Mouse (Mus musculus) MEL (cell line): Measurements from ENCODE around the gene Dph3. TPM values are rescaled to one million over a fixed set of nuclear protein-coding genes. Genes with fewer than 3 reads are reported as not detected.

Experiments
- DNase-seq: peaks from one replicate; pipeline ENCODE4 v3.0.0; 2011; ENCODE audit warnings: low read depth, low spot score
- H3K27ac ChIP-seq: 2 replicates; pipeline ENCODE4 v1.5.1; 2012; ENCODE audit warnings: low read depth, mild to moderate bottlenecking, control low read depth, low read length, moderate library complexity; ENCODE audit not compliant: control insufficient read depth
- H3K27me3 ChIP-seq, 2 experiments: fragments of 150-350 bp in 1 of 2; sonication (generic) in 1 of 2; 2 replicates each; pipeline ENCODE4 v1.6.1; 2012; ENCODE audit warnings: low read length in 2 of 2, mild to moderate bottlenecking in 2 of 2, improper control_type of control experiment in 1 of 2, moderate library complexity in 1 of 2; ENCODE audit not compliant: insufficient read depth in 2 of 2, control insufficient read depth in 1 of 2
- H3K36me3 ChIP-seq, 2 experiments: 2 replicates each; pipeline ENCODE4 v1.6.1; 2012 to 2014; ENCODE audit warnings: low read length in 2 of 2, improper control_type of control experiment in 1 of 2, inconsistent platforms in 1 of 2, mild to moderate bottlenecking in 1 of 2; ENCODE audit not compliant: insufficient read depth in 2 of 2, control insufficient read depth in 1 of 2
- H3K4me1 ChIP-seq, 2 experiments: fragments of 150-350 bp in 1 of 2; sonication (generic) in 1 of 2; 2 replicates each; pipeline ENCODE4 v1.6.1; 2012; ENCODE audit warnings: low read length in 2 of 2, improper control_type of control experiment in 1 of 2, mild to moderate bottlenecking in 1 of 2; ENCODE audit not compliant: insufficient read depth in 2 of 2, control insufficient read depth in 1 of 2
- H3K4me3 ChIP-seq, 2 experiments: fragments of 150-350 bp in 1 of 2; sonication (generic) in 1 of 2; 2 replicates each; pipeline ENCODE4 v1.5.1; 2012; ENCODE audit warnings: low read depth in 2 of 2, low read length in 2 of 2, mild to moderate bottlenecking in 2 of 2, moderate library complexity in 2 of 2, control low read depth in 1 of 2, improper control_type of control experiment in 1 of 2; ENCODE audit not compliant: control insufficient read depth in 1 of 2, insufficient read depth in 1 of 2
- H3K79me2 ChIP-seq: 2 replicates; pipeline ENCODE4 v1.6.1; 2012; ENCODE audit warnings: mild to moderate bottlenecking, low read length, moderate library complexity; ENCODE audit not compliant: control insufficient read depth, poor library complexity, insufficient read depth
- H3K9ac ChIP-seq: 2 replicates; pipeline ENCODE4 v1.6.1; 2012; ENCODE audit warnings: low read depth, mild to moderate bottlenecking, control low read depth, low read length, moderate library complexity; ENCODE audit not compliant: control insufficient read depth, poor library complexity, severe bottlenecking
- H3K9me3 ChIP-seq: fragments of 150-350 bp; sonication (generic); replicated peaks from 2 replicates; pipeline ENCODE4 v1.6.1; 2012; ENCODE audit warnings: mild to moderate bottlenecking, low read length, improper control_type of control experiment, moderate library complexity; ENCODE audit not compliant: insufficient read depth
- CHD1 ChIP-seq: IDR thresholded peaks from 2 replicates; pipeline ENCODE4 v1.6.1; 2012; ENCODE audit warnings: low read depth, mild to moderate bottlenecking, inconsistent platforms, low read length, improper control_type of control experiment
- CTCF ChIP-seq, 3 experiments: IDR thresholded peaks in 2 of 3; conservative IDR thresholded peaks in 1 of 3; 2 replicates each; pipeline ENCODE4 v1.5.1; 2011 to 2012; ENCODE audit warnings: low read length in 3 of 3, low read depth in 2 of 3, mild to moderate bottlenecking in 2 of 3, improper control_type of control experiment in 1 of 3, inconsistent platforms in 1 of 3, mixed read lengths in 1 of 3, moderate library complexity in 1 of 3; ENCODE audit not compliant: control insufficient read depth in 1 of 3, insufficient read depth in 1 of 3, poor library complexity in 1 of 3, severe bottlenecking in 1 of 3
- ELF1 ChIP-seq: IDR thresholded peaks from 2 replicates; pipeline ENCODE4 v1.6.1; 2014; ENCODE audit warnings: low read depth, mild to moderate bottlenecking, inconsistent platforms, low read length, improper control_type of control experiment, moderate library complexity
- EP300 ChIP-seq, 2 experiments: IDR thresholded peaks; 2 replicates each; pipeline ENCODE4 v1.6.1; 2011; ENCODE audit warnings: improper control_type of control experiment in 2 of 2, low read length in 2 of 2, low read depth in 1 of 2, mild to moderate bottlenecking in 1 of 2
- ETS1 ChIP-seq: IDR thresholded peaks from 2 replicates; pipeline ENCODE4 v1.6.1; 2012; ENCODE audit warnings: low read depth, mild to moderate bottlenecking, inconsistent platforms, low read length, improper control_type of control experiment, moderate library complexity
- GABPA ChIP-seq: IDR thresholded peaks from 2 replicates; pipeline ENCODE4 v1.6.1; 2012; ENCODE audit warnings: low read depth, mild to moderate bottlenecking, inconsistent platforms, low read length, improper control_type of control experiment, moderate library complexity
- HCFC1 ChIP-seq: IDR thresholded peaks from 2 replicates; pipeline ENCODE4 v1.6.1; 2012; ENCODE audit warnings: low read depth, mild to moderate bottlenecking, inconsistent platforms, low read length, improper control_type of control experiment, moderate library complexity
- JUND ChIP-seq: IDR thresholded peaks from 2 replicates; pipeline ENCODE4 v1.6.1; 2011; ENCODE audit warnings: low read depth, mild to moderate bottlenecking, improper control_type of control experiment, low read length
- MAFK ChIP-seq: IDR thresholded peaks from 2 replicates; pipeline ENCODE4 v1.6.1; 2011; ENCODE audit warnings: low read depth, mild to moderate bottlenecking, low read length, improper control_type of control experiment, borderline replicate concordance
- MAZ ChIP-seq: IDR thresholded peaks from 2 replicates; pipeline ENCODE4 v1.6.1; 2012; ENCODE audit warnings: low read depth, mild to moderate bottlenecking, inconsistent platforms, low read length, improper control_type of control experiment
- NELFE ChIP-seq: IDR thresholded peaks from 2 replicates; pipeline ENCODE4 v1.6.1; 2011; ENCODE audit warnings: low read depth, low read length, improper control_type of control experiment
- POLR2A ChIP-seq, 2 experiments: IDR thresholded peaks; 2 replicates each; pipeline ENCODE4 v1.6.1; 2011 to 2012; ENCODE audit warnings: low read length in 2 of 2, mild to moderate bottlenecking in 2 of 2, control low read depth in 1 of 2, improper control_type of control experiment in 1 of 2, low read depth in 1 of 2, moderate library complexity in 1 of 2; ENCODE audit not compliant: control insufficient read depth in 1 of 2, insufficient read depth in 1 of 2, poor library complexity in 1 of 2
- RCOR1 ChIP-seq: IDR thresholded peaks from 2 replicates; pipeline ENCODE4 v1.6.1; 2012; ENCODE audit warnings: low read depth, mild to moderate bottlenecking, inconsistent platforms, low read length, improper control_type of control experiment
- SIN3A ChIP-seq: IDR thresholded peaks from 2 replicates; pipeline ENCODE4 v1.6.1; 2012; ENCODE audit warnings: low read length, improper control_type of control experiment, inconsistent platforms
- TBP ChIP-seq: IDR thresholded peaks from 2 replicates; pipeline ENCODE4 v1.8.0; 2011; ENCODE audit warnings: low read depth, low read length, improper control_type of control experiment
- TCF12 ChIP-seq: IDR thresholded peaks from 2 replicates; pipeline ENCODE4 v1.6.1; 2014; ENCODE audit warnings: low read depth, mild to moderate bottlenecking, inconsistent platforms, low read length, improper control_type of control experiment, moderate library complexity
- ZC3H11A ChIP-seq: IDR thresholded peaks from 2 replicates; pipeline ENCODE4 v1.6.1; 2012; ENCODE audit warnings: low read depth, mild to moderate bottlenecking, inconsistent platforms, low read length, improper control_type of control experiment
- ZMIZ1 ChIP-seq: IDR thresholded peaks from 2 replicates; pipeline ENCODE4 v1.6.1; 2012; ENCODE audit warnings: low read depth, mild to moderate bottlenecking, inconsistent platforms, low read length, improper control_type of control experiment, moderate library complexity
- ZNF384 ChIP-seq: IDR thresholded peaks from 2 replicates; pipeline ENCODE4 v1.6.1; 2012; ENCODE audit warnings: low read depth, mild to moderate bottlenecking, inconsistent platforms, low read length, improper control_type of control experiment
- polyA plus RNA-seq, 2 experiments: library from polyadenylated mRNA; stranded (reverse) in 1 of 2; unstranded in 1 of 2; fragments of >175 nt in 1 of 2; fragments of >200 nt in 1 of 2; gene quantifications; 2 replicates each; pipeline versions ENCODE4 v1.2.1 to v1.2.4; 2012; ENCODE audit warnings: low replicate concordance in 2 of 2, low read depth in 1 of 2; ENCODE audit not compliant: insufficient read length in 2 of 2, insufficient read depth in 1 of 2, missing spikeins in 1 of 2
- total RNA-seq: library from RNA; depleted of rRNA; stranded (reverse); fragments of 300-350 nt; gene quantifications from 2 replicates; pipeline ENCODE4 v1.2.3, GENCODE M21; 2012

Gene Dph3
- total and polyA plus RNA-seq, 3 experiments = 103 to 116 (median 108) TPM

DNA sequence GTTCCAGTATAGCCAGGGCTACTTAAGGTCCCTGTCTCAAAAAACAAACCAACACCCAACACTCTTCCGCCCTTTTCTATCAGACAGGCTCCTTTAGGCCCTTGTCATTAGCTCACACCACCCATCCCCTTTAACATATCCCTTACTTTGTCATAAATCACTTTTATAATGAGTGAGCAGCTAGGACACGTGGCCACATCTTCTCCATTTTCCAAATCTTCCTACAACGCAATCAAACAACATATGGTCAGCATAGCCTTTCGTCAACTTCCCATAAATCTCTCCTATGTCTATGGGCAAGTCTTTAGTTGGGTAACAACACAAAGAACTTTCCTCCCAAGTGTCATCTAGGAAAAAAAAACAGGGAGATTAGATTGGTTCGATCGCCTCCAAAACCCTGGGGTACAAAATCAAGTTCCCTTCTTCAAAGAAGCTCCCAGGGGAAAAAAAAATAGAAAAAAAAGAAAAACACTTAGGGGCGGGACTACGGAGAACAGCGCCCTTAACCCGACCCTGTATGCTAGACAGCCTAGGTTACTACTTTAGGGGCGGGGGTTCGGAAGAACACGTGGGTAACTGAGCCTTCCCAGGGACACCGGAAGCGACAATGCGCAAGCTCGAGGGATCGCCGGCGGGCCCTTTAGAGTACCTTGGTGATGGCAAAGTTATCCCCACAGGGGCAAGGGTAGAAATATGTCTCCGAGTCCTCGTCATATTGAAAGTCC is 606 bp downstream of the Dph3 start, which contains the start of gene Oxnad1 (continued):
- TF ChIP-seq CHD1 = 0 out of 2 replicates have a peak, but pooled peaks have one; percentile 53
- no peak for TF ChIP-seq MAZ
- no peak; the same call in 1 of the 2 replicates for TF ChIP-seq TBP
- no peak for TF ChIP-seq CTCF (IDR thresholded peaks at IDR 0.05 in 2 of 3, conservative IDR thresholded peaks at IDR 0.05 in 1 of 3; ENCODE audit: control insufficient read depth in 1 of 3, insufficient read depth in 1 of 3, low read depth in 2 of 3, low read length in 3 of 3, poor library complexity in 1 of 3, severe bottlenecking in 1 of 3)
- no peak for TF ChIP-seq NELFE
- TF ChIP-seq HCFC1 = no peak
- TF ChIP-seq EP300 (IDR thresholded peaks at IDR 0.05; ENCODE audit: low read depth in 1 of 2, low read length in 2 of 2) = no peak; a peak in 1 of 4 replicates
- TF ChIP-seq SIN3A = no peak
- no peak; a peak in 1 of 4 replicates for TF ChIP-seq POLR2A (IDR thresholded peaks at IDR 0.05; ENCODE audit: control insufficient read depth in 1 of 2, insufficient read depth in 1 of 2, low read depth in 1 of 2, low read length in 2 of 2, poor library complexity in 1 of 2)
- TF ChIP-seq ETS1 = no peak; the same call in 1 of the 2 replicates
- no peak for TF ChIP-seq MAFK
- TF ChIP-seq ZNF384 = peak; percentile 95
- TF ChIP-seq RCOR1 = no peak
- peak; percentile 9; the same call in 1 of the 2 replicates for TF ChIP-seq TCF12
- TF ChIP-seq ZC3H11A = no peak
- no peak for TF ChIP-seq JUND
- 0 out of 2 replicates have a peak, but pooled peaks have one; percentile 23 for TF ChIP-seq ZMIZ1
- no peak for TF ChIP-seq GABPA
- no peak for TF ChIP-seq ELF1

- H3K4me3 ChIP-seq = no peak overlapping the region
- no peak for DNase-seq
- no peaks in the 10 kb centered on the region for H3K27me3 ChIP-seq
- TF ChIP-seq NELFE = no peak
- no peak for TF ChIP-seq GABPA
- H3K27ac ChIP-seq = no peak overlapping the region
- no peaks in the 10 kb centered on the region for H3K9me3 ChIP-seq
- peaks cover 0 to 8% of the 10 kb centered on the region in 2 experiments; a peak in 2 of 4 replicates for H3K4me1 ChIP-seq
- H3K9ac ChIP-seq = no peak overlapping the region
- H3K36me3 ChIP-seq = peaks cover 0 to 20% of the 10 kb centered on the region in 2 experiments; a peak in 2 of 4 replicates
- peaks cover 29% of the 10 kb centered on the region for H3K79me2 ChIP-seq
Observed at GRCm38 (mm10) chr14:32083466-32083865, 2.1 kb downstream of the Dph3 start.
